Mouse (Mus musculus) heart, postnatal 0 days (tissue): Measurements from ENCODE around the gene Rundc3a. TPM values are rescaled to one million over a fixed set of nuclear protein-coding genes. Genes with fewer than 3 reads are reported as not detected.
A peak's percentile ranks its signal among the peaks of the same experiment; 100 is the strongest.

Experiments
- ATAC-seq: fragments of 200-750 bp; cut with Nextera tagmentation; 2 replicates; pipeline ENCODE4 v1.8.0; 2017; ENCODE audit warnings: low read depth, moderate number of reproducible peaks, moderate library complexity; ENCODE audit not compliant: insufficient read depth
- DNase-seq: peaks from one replicate; pipeline ENCODE4 v3.0.0-alpha.2; 2016; ENCODE audit warnings: low spot score
- H3K27ac ChIP-seq: fragments of 300-500 bp; sonication (generic); 2 replicates; pipeline ENCODE4 v1.5.1; 2014; ENCODE audit warnings: low read depth, mild to moderate bottlenecking
- H3K27me3 ChIP-seq: fragments of 300-500 bp; sonication (generic); 2 replicates; pipeline ENCODE4 v1.6.1; 2014; ENCODE audit warnings: low read length, mixed read lengths; ENCODE audit not compliant: control insufficient read depth, insufficient read depth
- H3K36me3 ChIP-seq: fragments of 300-500 bp; sonication (generic); replicated peaks from 2 replicates; pipeline ENCODE4 v1.6.1; 2014; ENCODE audit warnings: low read length, mixed read lengths; ENCODE audit not compliant: control insufficient read depth, insufficient read depth
- H3K4me1 ChIP-seq: fragments of 300-500 bp; sonication (generic); 2 replicates; pipeline ENCODE4 v1.6.1; 2014; ENCODE audit warnings: antibody characterized with exemption; ENCODE audit not compliant: control insufficient read depth, insufficient read depth
- H3K4me2 ChIP-seq: fragments of 300-500 bp; sonication (generic); 2 replicates; pipeline ENCODE4 v1.6.1; 2014; ENCODE audit warnings: low read depth, mild to moderate bottlenecking, low read length, moderate library complexity
- H3K4me3 ChIP-seq: fragments of 300-500 bp; sonication (generic); 2 replicates; pipeline ENCODE4 v1.5.1; 2014; ENCODE audit warnings: low read depth, low read length
- H3K9ac ChIP-seq: fragments of 300-500 bp; sonication (generic); replicated peaks from 2 replicates; pipeline ENCODE4 v1.6.1; 2014; ENCODE audit warnings: low read depth, low read length, mixed read lengths
- H3K9me3 ChIP-seq: fragments of 300-500 bp; sonication (generic); replicated peaks from 2 replicates; pipeline ENCODE4 v1.6.1; 2016; ENCODE audit warnings: low read length; ENCODE audit not compliant: control insufficient read depth
- CTCF ChIP-seq: IDR thresholded peaks from 2 replicates; pipeline ENCODE4 v1.5.1; 2016; ENCODE audit warnings: antibody characterized with exemption, control low read depth, low read depth
- EP300 ChIP-seq: IDR thresholded peaks from 2 replicates; pipeline ENCODE4 v1.6.1; 2016; ENCODE audit warnings: antibody characterized with exemption, low read depth
- WGBS: fragments of 180-500 bp; shearing (Covaris S2); extraction: QIAGEN DNeasy Blood & Tissue Kit; methylation state at CpG from one replicate; pipeline ENCODE4 v1.1.7; 2014; 5-methylcytosine and 5-hydroxymethylcytosine counted together
- polyA plus RNA-seq: library from polyadenylated mRNA; unstranded; fragments of >200 nt; fragmentation: Nextera tagmentation; extraction: Ambion mirVana; gene quantifications from 2 replicates; pipeline ENCODE4 v1.2.1, GENCODE M21; 2015
- total RNA-seq: library from RNA; depleted of rRNA; stranded (reverse); fragments of >200 nt; gene quantifications from 2 replicates; pipeline ENCODE4 v1.2.3, GENCODE M21; 2014; ENCODE audit warnings: low replicate concordance

Gene Rundc3a
- total and polyA plus RNA-seq, 2 experiments from 2014 or later = 0.74 to 12.5 TPM

DNA sequence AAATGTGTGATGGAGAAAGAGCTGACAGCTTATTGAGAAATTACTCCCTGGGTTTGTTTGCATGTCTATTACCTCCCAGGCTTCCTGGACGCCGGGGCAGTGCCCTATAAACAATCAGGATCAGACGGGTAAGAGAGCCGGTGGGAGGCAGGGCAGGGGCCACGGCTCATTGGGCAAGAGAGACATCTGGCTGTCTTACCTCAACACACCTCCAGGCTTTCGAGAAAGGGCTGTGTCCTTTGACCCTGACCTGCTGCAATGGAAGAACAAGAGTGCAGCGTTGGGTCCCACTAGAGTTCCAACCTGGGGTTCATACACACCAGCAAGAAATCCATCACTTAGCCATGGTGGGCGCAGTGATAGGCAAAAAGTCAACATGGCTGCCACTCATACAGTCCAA, 28.4 kb downstream of the Rundc3a start:
- ATAC-seq (no peak), DNase-seq (no peak)
- 58% methylated on average over 8 of the region's 8 CpGs for WGBS
- Histone ChIP-seq H3K4me2 (no peak overlapping the region), H3K4me1 (no peaks in the 10 kb centered on the region), H3K4me3 (no peak overlapping the region), H3K36me3 (no peaks in the 10 kb centered on the region), H3K9me3 (peaks cover 3% of the 10 kb centered on the region; the same call in 1 of the 2 replicates), H3K27me3 (no peaks in the 10 kb centered on the region), H3K9ac (no peak overlapping the region), H3K27ac (no peak overlapping the region)
- TF ChIP-seq CTCF = no peak
- TF ChIP-seq EP300 = no peak

DNA sequence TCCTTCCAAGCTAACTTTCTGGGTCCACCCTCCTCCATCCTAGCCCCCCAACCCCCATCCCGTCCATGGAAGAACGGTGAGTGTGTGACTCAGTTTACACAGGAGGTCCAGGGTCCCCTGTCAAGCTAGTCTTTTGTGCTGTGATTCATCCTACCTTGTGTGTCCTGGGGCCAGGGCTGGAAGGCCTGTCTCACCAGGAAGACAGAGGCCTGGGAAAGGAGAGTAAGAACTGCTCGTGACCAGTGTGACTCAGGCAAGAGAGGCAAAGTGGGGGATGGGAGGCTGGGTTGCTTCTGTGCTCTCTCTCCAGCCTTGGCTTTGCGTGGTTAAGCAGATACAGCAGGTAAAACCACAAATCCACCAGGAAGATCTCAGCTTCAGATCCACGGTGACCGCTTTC, 31.5 kb downstream of the Rundc3a start:
- Histone ChIP-seq H3K4me3 (no peak overlapping the region), H3K4me2 (no peak overlapping the region), H3K9me3 (peaks cover 2% of the 10 kb centered on the region; the same call in 1 of the 2 replicates), H3K27me3 (no peaks in the 10 kb centered on the region), H3K36me3 (no peaks in the 10 kb centered on the region), H3K27ac (no peak overlapping the region), H3K9ac (no peak overlapping the region), H3K4me1 (peaks cover 2% of the 10 kb centered on the region; the same call in 1 of the 2 replicates)
- DNase-seq = no peak
- TF ChIP-seq EP300 (no peak), CTCF (no peak)
- WGBS = 79% methylated on average over 6 of the region's 6 CpGs
- no peak for ATAC-seq

DNA sequence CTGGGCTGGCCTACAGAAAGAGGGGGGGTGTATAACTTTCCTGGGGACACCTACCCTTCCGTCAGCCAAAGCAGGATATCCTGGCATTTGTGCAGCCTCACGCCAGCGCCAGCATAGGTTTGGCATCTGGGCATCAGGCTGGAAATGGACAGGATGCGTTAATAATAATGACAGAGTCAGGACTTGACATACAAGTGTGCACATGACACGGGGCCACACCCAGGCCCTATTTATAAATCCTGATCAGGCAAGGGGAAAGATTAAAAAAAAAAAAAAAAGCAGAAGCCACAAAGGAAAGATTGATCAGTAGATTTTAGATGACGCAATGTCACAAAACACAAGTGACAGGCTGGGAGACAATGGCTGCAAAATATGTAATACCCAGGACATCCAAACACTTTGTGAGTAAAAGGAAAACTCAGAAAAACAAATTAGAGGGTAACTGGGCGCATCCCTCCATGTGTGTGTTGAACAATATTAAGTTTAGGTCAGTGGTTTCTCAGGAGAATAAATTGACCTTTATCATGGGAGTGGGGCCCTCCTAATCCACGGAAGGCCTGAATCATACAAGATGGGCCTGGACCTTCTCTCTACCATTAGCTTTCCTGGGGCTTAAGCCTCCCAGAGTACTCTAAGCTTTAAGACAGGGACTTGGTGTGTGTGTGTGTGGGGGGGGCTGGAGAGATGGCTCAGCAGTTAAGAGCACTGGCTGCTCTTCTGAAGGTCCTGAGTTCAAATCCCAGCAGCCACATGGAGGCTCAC, 32.5 kb downstream of the Rundc3a start:
- no peak overlapping the region for H3K27ac ChIP-seq
- peaks cover 4% of the 10 kb centered on the region; the same call in 1 of the 2 replicates for H3K4me1 ChIP-seq
- H3K27me3 ChIP-seq = no peaks in the 10 kb centered on the region
- no peak overlapping the region for H3K9ac ChIP-seq
- no peaks in the 10 kb centered on the region; the same call in 1 of the 2 replicates for H3K9me3 ChIP-seq
- ATAC-seq (no peak), DNase-seq (no peak)
- H3K4me3 ChIP-seq = no peak overlapping the region
- no peaks in the 10 kb centered on the region for H3K36me3 ChIP-seq
- WGBS = 67% methylated on average over 8 of the region's 8 CpGs
- no peak overlapping the region for H3K4me2 ChIP-seq
- TF ChIP-seq CTCF (no peak), EP300 (no peak)

DNA sequence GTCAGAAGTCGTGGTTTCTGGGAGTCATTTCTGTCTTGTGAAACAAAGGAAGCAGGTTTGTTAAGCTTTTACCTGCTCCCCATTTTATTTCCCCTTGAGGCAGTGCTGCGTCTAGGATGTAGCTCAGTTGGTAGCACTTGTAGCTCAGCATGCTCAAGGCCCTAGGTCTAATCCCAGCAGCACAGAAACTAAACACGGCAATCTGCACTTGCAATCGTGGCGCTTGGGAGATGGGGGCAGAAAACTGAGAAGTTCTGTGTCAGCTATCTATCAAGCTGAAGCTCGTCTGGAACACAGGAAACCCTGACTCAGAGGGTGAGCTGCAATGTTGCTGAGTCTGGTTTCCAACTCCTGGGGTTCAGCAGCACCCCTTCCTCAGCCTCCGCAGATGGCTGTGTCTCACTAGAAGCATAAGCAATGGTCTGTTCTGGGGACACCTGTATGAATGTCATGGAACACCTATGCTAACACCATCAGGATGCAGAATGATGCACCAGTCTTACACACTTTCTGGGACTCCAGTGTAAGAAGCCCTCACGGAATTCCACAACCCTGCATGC, 35.9 kb downstream of the Rundc3a start:
- Histone ChIP-seq H3K4me1 (peaks cover 16% of the 10 kb centered on the region; the same call in 1 of the 2 replicates), H3K36me3 (no peaks in the 10 kb centered on the region; the same call in 1 of the 2 replicates), H3K9me3 (no peaks in the 10 kb centered on the region), H3K27ac (no peak overlapping the region), H3K9ac (no peak overlapping the region), H3K4me3 (no peak overlapping the region), H3K27me3 (no peaks in the 10 kb centered on the region), H3K4me2 (peak overlapping the region; percentile 99; the same call in 1 of the 2 replicates)
- WGBS = 59% methylated on average over 8 of the region's 8 CpGs
- TF ChIP-seq EP300 (no peak), CTCF (no peak)
- DNase-seq = no peak
- no peak for ATAC-seq

DNA sequence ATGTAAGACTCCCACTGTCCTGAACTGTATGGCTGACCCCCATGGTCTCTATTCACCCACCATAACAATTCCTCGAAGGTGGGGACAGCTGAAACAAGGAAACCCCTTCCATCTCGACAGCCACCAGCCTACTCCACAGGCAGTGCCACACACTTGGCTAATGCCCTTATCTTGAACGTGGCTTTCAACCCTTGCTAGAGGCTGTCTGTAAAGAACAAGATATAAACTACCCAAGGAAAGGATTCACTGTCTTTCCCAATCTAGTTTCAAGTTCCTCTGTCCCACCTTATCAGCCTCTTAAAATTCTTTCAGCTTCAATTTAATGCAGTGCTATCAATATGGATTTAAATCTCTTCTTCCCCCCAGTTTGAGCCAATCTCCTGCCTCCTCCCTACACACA, 36.3 kb downstream of the Rundc3a start:
- Histone ChIP-seq H3K4me1 (peaks cover 16% of the 10 kb centered on the region; the same call in 1 of the 2 replicates), H3K9ac (peak overlapping the region; percentile 66), H3K27me3 (no peaks in the 10 kb centered on the region), H3K27ac (peak overlapping the region; percentile 91), H3K4me2 (peak overlapping the region; percentile 99), H3K4me3 (peak overlapping the region; percentile 89), H3K36me3 (no peaks in the 10 kb centered on the region; the same call in 1 of the 2 replicates), H3K9me3 (no peaks in the 10 kb centered on the region)
- no peak for DNase-seq
- WGBS = 19% methylated on average over 3 of the region's 3 CpGs
- ATAC-seq = no peak
- no peak for TF ChIP-seq EP300
- TF ChIP-seq CTCF = no peak
